In the genomic region with DNA sequence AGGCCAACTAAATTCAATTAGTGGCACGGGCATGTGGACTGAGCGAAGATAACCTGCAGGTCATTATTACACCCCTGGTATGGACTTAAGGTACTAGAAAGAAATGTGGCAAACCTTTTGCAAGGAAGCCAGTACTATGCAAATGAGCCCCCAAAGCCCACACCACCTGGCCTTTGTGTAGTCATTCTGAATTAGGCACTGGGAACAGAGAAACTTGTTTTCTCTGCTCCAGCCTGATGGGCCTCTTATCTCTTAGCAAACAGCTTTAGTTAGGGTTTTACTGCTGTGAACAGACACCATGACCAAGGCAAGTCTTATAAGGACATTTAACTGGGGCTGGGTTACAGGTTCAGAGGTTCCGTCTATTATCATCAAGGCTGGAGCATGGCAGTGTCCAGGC, we compare ENCODE assay signal across 28 mouse cellular contexts. TPM values are rescaled to one million over a fixed set of nuclear protein-coding genes. Genes with fewer than 3 reads are reported as not detected.
A peak's percentile ranks its signal among the peaks of the same experiment; 100 is the strongest.
DNase-seq lines count a peak whose midpoint lies in the region; ATAC-seq and TF ChIP-seq lines count a peak whose summit lies in the region.
"Had no signal": no experiment of that assay in that cellular context is flagged by ENCODE, and none has a peak within 500 bp of the region (broad histone marks: within the 10 kb centered on the region; RNA-seq: fewer than 3 reads in every experiment).

No protein-coding gene starts in this region.

- WGBS in liver, embryonic 13.5 days (ENCODE audit: insufficient replicate concordance), result 65% methylated on average over 3 of the region's 3 CpGs
- WGBS in lung, adult 2 months, result 92% methylated on average over 3 of the region's 3 CpGs
- 91% methylated on average over 3 of the region's 3 CpGs for WGBS in hindbrain, embryonic 14.5 days
- 86% methylated on average over 3 of the region's 3 CpGs for WGBS in forebrain, embryonic 11.5 days

- no peak for TF ChIP-seq POLR2A in MEL (IDR thresholded peaks at IDR 0.05; ENCODE audit: control insufficient read depth in 1 of 2, insufficient read depth in 1 of 2, low read depth in 1 of 2, low read length in 2 of 2, poor library complexity in 1 of 2)
- no peak for TF ChIP-seq POLR2A in lung, adult 2 months (IDR thresholded peaks at IDR 0.05; ENCODE audit: borderline replicate concordance, extremely low read depth, low read depth, low read length)

- H3K4me3 ChIP-seq in liver, embryonic 13.5 days (replicated peaks), result no peak overlapping the region
- H3K4me3 ChIP-seq in MEL (ENCODE audit: control insufficient read depth in 1 of 2, insufficient read depth in 1 of 2, low read depth in 2 of 2, low read length in 2 of 2), result no peak overlapping the region
- no peak overlapping the region for H3K4me3 ChIP-seq in lung, adult 2 months (replicated peaks; ENCODE audit: extremely low read depth, low read depth, low read length)
- no peak overlapping the region for H3K4me3 ChIP-seq in hindbrain, embryonic 14.5 days (replicated peaks; ENCODE audit: low read length)
- no peak overlapping the region for H3K4me3 ChIP-seq in forebrain, embryonic 11.5 days (ENCODE audit: low read depth, low read length)
- H3K4me3 ChIP-seq: embryonic facial prominence, embryonic 10.5 days; embryonic facial prominence, embryonic 13.5 days; erythroblast, embryonic 14.5 days; forebrain, embryonic 13.5 days; gastrocnemius, adult 2 months; heart, embryonic 13.5 days; hindbrain, embryonic 15.5 days had no signal

- H3K4me2 ChIP-seq in liver, embryonic 13.5 days, result no peak overlapping the region
- no peak overlapping the region for H3K4me2 ChIP-seq in hindbrain, embryonic 14.5 days (replicated peaks)
- H3K4me2 ChIP-seq in forebrain, embryonic 11.5 days (ENCODE audit: low read depth, low read length, severe bottlenecking), result no peak overlapping the region
- H3K4me2 ChIP-seq: embryonic facial prominence, embryonic 13.5 days; forebrain, embryonic 13.5 days; heart, embryonic 13.5 days; hindbrain, embryonic 15.5 days had no signal

- no peak overlapping the region for H3K9ac ChIP-seq in liver, embryonic 13.5 days
- no peak overlapping the region for H3K9ac ChIP-seq in MEL (ENCODE audit: control insufficient read depth, low read depth, low read length, poor library complexity, severe bottlenecking)
- H3K9ac ChIP-seq in hindbrain, embryonic 14.5 days, result no peak overlapping the region
- H3K9ac ChIP-seq in forebrain, embryonic 11.5 days (ENCODE audit: low read length), result no peak overlapping the region
- H3K9ac ChIP-seq: embryonic facial prominence, embryonic 13.5 days; forebrain, embryonic 13.5 days; forebrain, postnatal 0 days; heart, embryonic 13.5 days; hindbrain, embryonic 15.5 days had no signal

- peak; percentile 27; the same call in 1 of the 2 replicates for ATAC-seq in liver, embryonic 13.5 days (ENCODE audit: low read depth)
- peak; percentile 69 for ATAC-seq in megakaryocyte progenitor cell, adult 5-6 weeks (replicated peaks; ENCODE audit: poor library complexity)
- no peak for ATAC-seq in hindbrain, embryonic 14.5 days (ENCODE audit: low FRiP score)
- no peak for ATAC-seq in forebrain, embryonic 11.5 days (replicated peaks; ENCODE audit: low FRiP score)
- ATAC-seq: activated CD4-positive, CD25-positive, alpha-beta regulatory T cell, adult 4 months; forebrain, embryonic 13.5 days; forebrain, postnatal 0 days had no signal

- DNase-seq in liver, embryonic 13.5 days, result no peak
- DNase-seq in liver (no peak), MEL (ENCODE audit: low read depth, low spot score) (peak; percentile 45)
- DNase-seq in lung, adult 2 months, result no peak
- no peak for DNase-seq in hindbrain, embryonic 14.5 days (ENCODE audit: low spot score)
- DNase-seq in forebrain, embryonic 11.5 days (ENCODE audit: low spot score), result no peak
- DNase-seq: adrenal gland, adult 8-10 months; adrenal gland, postnatal 25 days; cerebellum, adult 11-12 months; cerebellum, adult 8-10 months; cerebellum, postnatal 10 days; cerebellum, postnatal 36 days; embryo, embryonic 11 days; forebrain, postnatal 0 days; gastrocnemius, adult 2 months; gastrocnemius, postnatal 14 days; heart, adult 18-20 months; heart, postnatal 14 days; heart, postnatal 4 days had no signal

- TF ChIP-seq CTCF in MEL (IDR thresholded peaks at IDR 0.05 in 2 of 3, conservative IDR thresholded peaks at IDR 0.05 in 1 of 3; ENCODE audit: control insufficient read depth in 1 of 3, insufficient read depth in 1 of 3, low read depth in 2 of 3, low read length in 3 of 3, poor library complexity in 1 of 3, severe bottlenecking in 1 of 3), result no peak
- TF ChIP-seq CTCF in lung, adult 2 months (IDR thresholded peaks at IDR 0.05; ENCODE audit: insufficient read depth, low read length), result no peak

- peak in 1 of 2 experiments; percentile 17; a peak in 1 of 4 replicates for TF ChIP-seq EP300 in MEL (IDR thresholded peaks at IDR 0.05; ENCODE audit: low read depth in 1 of 2, low read length in 2 of 2)

- peaks cover 51% of the 10 kb centered on the region for H3K4me1 ChIP-seq in liver, embryonic 13.5 days (replicated peaks)
- peaks cover 30 to 31% of the 10 kb centered on the region in 2 experiments for H3K4me1 ChIP-seq in MEL (ENCODE audit: control insufficient read depth in 1 of 2, insufficient read depth in 2 of 2, low read length in 2 of 2)
- no peaks in the 10 kb centered on the region for H3K4me1 ChIP-seq in lung, adult 2 months (ENCODE audit: control insufficient read depth, insufficient read depth, low read length)
- H3K4me1 ChIP-seq in hindbrain, embryonic 14.5 days (replicated peaks; ENCODE audit: control insufficient read depth, insufficient read depth, low read length), result no peaks in the 10 kb centered on the region
- H3K4me1 ChIP-seq in forebrain, embryonic 11.5 days (replicated peaks; ENCODE audit: control insufficient read depth, insufficient read depth, low read length), result no peaks in the 10 kb centered on the region
- H3K4me1 ChIP-seq: embryonic facial prominence, embryonic 10.5 days; embryonic facial prominence, embryonic 13.5 days; forebrain, embryonic 13.5 days; hindbrain, embryonic 15.5 days had no signal

- H3K9me3 ChIP-seq in liver, embryonic 13.5 days (replicated peaks), result peaks cover 7% of the 10 kb centered on the region; the same call in 1 of the 2 replicates
- no peaks in the 10 kb centered on the region for H3K9me3 ChIP-seq in MEL (replicated peaks; ENCODE audit: insufficient read depth, low read length)
- H3K9me3 ChIP-seq in hindbrain, embryonic 14.5 days (ENCODE audit: control insufficient read depth, low read length), result no peaks in the 10 kb centered on the region
- H3K9me3 ChIP-seq in forebrain, embryonic 11.5 days (ENCODE audit: control insufficient read depth, low read length), result no peaks in the 10 kb centered on the region
- H3K9me3 ChIP-seq: embryonic facial prominence, embryonic 10.5 days; embryonic facial prominence, embryonic 13.5 days; forebrain, embryonic 13.5 days; heart, embryonic 13.5 days; hindbrain, embryonic 15.5 days had no signal

- no peak overlapping the region for H3K27ac ChIP-seq in liver, embryonic 13.5 days
- peak overlapping the region; percentile 71; the same call in 1 of the 2 replicates for H3K27ac ChIP-seq in MEL (ENCODE audit: control insufficient read depth, low read depth, low read length)
- H3K27ac ChIP-seq in hindbrain, embryonic 14.5 days, result no peak overlapping the region
- H3K27ac ChIP-seq in forebrain, embryonic 11.5 days (ENCODE audit: low read depth, low read length), result no peak overlapping the region
- H3K27ac ChIP-seq: embryonic facial prominence, embryonic 10.5 days; embryonic facial prominence, embryonic 13.5 days; forebrain, embryonic 13.5 days; gastrocnemius, adult 2 months; heart, embryonic 13.5 days; hindbrain, embryonic 15.5 days had no signal

- H3K27me3 ChIP-seq in liver, embryonic 13.5 days, result no peaks in the 10 kb centered on the region
- H3K27me3 ChIP-seq in MEL (ENCODE audit: control insufficient read depth in 1 of 2, insufficient read depth in 2 of 2, low read length in 2 of 2), result no peaks in the 10 kb centered on the region
- H3K27me3 ChIP-seq in hindbrain, embryonic 14.5 days (ENCODE audit: control insufficient read depth, insufficient read depth, low read length), result no peaks in the 10 kb centered on the region
- H3K27me3 ChIP-seq in forebrain, embryonic 11.5 days (ENCODE audit: control insufficient read depth, insufficient read depth, low read length), result no peaks in the 10 kb centered on the region
- H3K27me3 ChIP-seq: embryonic facial prominence, embryonic 13.5 days; forebrain, embryonic 13.5 days; heart, embryonic 13.5 days; hindbrain, embryonic 15.5 days had no signal

- no peaks in the 10 kb centered on the region for H3K79me2 ChIP-seq in MEL (ENCODE audit: control insufficient read depth, insufficient read depth, low read length, poor library complexity)

- no peak for TF ChIP-seq RAD21 in MEL (IDR thresholded peaks at IDR 0.05; ENCODE audit: low read depth, low read length)

- H3K36me3 ChIP-seq in liver, embryonic 13.5 days, result no peaks in the 10 kb centered on the region
- peaks cover 0 to 31% of the 10 kb centered on the region in 2 experiments; a peak in 2 of 4 replicates for H3K36me3 ChIP-seq in MEL (ENCODE audit: control insufficient read depth in 1 of 2, insufficient read depth in 2 of 2, low read length in 2 of 2)
- no peaks in the 10 kb centered on the region for H3K36me3 ChIP-seq in hindbrain, embryonic 14.5 days (replicated peaks; ENCODE audit: control insufficient read depth, insufficient read depth)
- no peaks in the 10 kb centered on the region for H3K36me3 ChIP-seq in forebrain, embryonic 11.5 days (ENCODE audit: control insufficient read depth, insufficient read depth, low read length)
- H3K36me3 ChIP-seq: embryonic facial prominence, embryonic 10.5 days; embryonic facial prominence, embryonic 13.5 days; G1E; heart, embryonic 13.5 days; hindbrain, embryonic 15.5 days had no signal

TF ChIP-seq in MEL, 35 proteins besides CTCF, POLR2A, EP300 and RAD21 (continues in another document):
- 0 out of 2 replicates have a peak, but pooled peaks have one; percentile 21 for TF ChIP-seq ETS1 (IDR thresholded peaks at IDR 0.05; ENCODE audit: low read depth, low read length)
- TF ChIP-seq TCF12 (IDR thresholded peaks at IDR 0.05; ENCODE audit: low read depth, low read length), result peak; percentile 70; the same call in 1 of the 2 replicates
- peak; percentile 69 for TF ChIP-seq TAL1 (IDR thresholded peaks at IDR 0.05; ENCODE audit: low read length)
- peak; percentile 59 for TF ChIP-seq GATA1 (IDR thresholded peaks at IDR 0.05; ENCODE audit: low read depth, low read length)
- TF ChIP-seq MAX (IDR thresholded peaks at IDR 0.05; ENCODE audit: low read length), result no peak

RNA-seq across cellular contexts. Expression of gene Atp13a3, which starts 27.4 kb away (rescaled TPM):
- polyA plus RNA-seq in liver, embryonic 13.5 days (2015; fragmentation: Nextera tagmentation; extraction: Ambion mirVana), result 7.6 and 8.6 TPM in 2 replicates
- 120 and 145 TPM in 2 replicates for total RNA-seq in MEL (2012; rRNA removed)
- polyA plus RNA-seq in MEL (2012; ENCODE audit: insufficient read depth in 1 of 2, insufficient read length in 2 of 2, low read depth in 1 of 2, low replicate concordance in 2 of 2, missing spikeins in 1 of 2), result 100 to 1,000 TPM in 1 of 2 experiments, 10 to 100 TPM in 1; 93.3 to 117 TPM
- 121 and 143 TPM in 2 replicates for total RNA-seq in megakaryocyte progenitor cell, adult 5-6 weeks (2015)
- total RNA-seq in megakaryocyte progenitor cell, adult 5-6 weeks (2017), result 70.9 and 100 TPM in 2 replicates
- polyA plus RNA-seq in lung, adult 2 months (2012; rRNA removed), result 47.2 and 48.1 TPM in 2 replicates
- 12.3 and 13.4 TPM in 2 replicates for polyA plus RNA-seq in hindbrain, embryonic 14.5 days (2014; fragmentation: Nextera tagmentation; extraction: Ambion mirVana)
- 13.6 and 15.5 TPM in 2 replicates for polyA plus RNA-seq in forebrain, embryonic 11.5 days (2014; fragmentation: Nextera tagmentation; extraction: Ambion mirVana)

Comparison
In these comparisons a context has a peak if more than half of its experiments do, and no peak if none do; other contexts are left out.
1. ATAC-seq: peak in liver, embryonic 13.5 days (single experiment) and megakaryocyte progenitor cell, adult 5-6 weeks (single experiment); none in hindbrain, embryonic 14.5 days (single experiment) and forebrain, embryonic 11.5 days (single experiment).